Mouse (Mus musculus) embryo, embryonic 10.5 days (tissue): Measurements from ENCODE around the gene Hcar2.
A peak's percentile ranks its signal among the peaks of the same experiment; 100 is the strongest.

Source experiments
- DNase-seq: peaks from one replicate; pipeline ENCODE4 v3.0.0-alpha.2; 2015; ENCODE audit warnings: low spot score

Hcar2 gene

DNA sequence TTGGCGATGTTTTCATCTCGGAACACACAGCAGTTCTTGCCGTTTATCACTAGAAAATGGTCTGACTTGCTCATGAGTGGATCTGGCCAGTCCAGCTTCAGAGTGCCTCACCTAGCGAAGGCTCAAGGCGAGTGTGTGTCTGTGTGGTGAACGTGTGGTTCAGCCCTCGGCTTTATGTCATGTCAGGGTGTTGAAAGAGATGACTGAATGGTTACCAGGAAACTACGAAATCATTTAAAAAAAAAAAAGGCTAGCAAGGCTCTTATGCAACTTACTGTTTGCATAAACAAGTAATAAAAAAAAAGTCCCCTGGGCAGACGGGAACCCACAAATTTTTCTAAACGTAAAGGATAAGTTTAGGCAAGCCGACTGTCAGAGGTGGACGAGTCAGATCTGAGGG lies at the start of gene Hcar2:
Gene Hcar2, minus strand, starts transcription at position 135 of the 400 bp plus-strand sequence.
- no peak for DNase-seq

DNA sequence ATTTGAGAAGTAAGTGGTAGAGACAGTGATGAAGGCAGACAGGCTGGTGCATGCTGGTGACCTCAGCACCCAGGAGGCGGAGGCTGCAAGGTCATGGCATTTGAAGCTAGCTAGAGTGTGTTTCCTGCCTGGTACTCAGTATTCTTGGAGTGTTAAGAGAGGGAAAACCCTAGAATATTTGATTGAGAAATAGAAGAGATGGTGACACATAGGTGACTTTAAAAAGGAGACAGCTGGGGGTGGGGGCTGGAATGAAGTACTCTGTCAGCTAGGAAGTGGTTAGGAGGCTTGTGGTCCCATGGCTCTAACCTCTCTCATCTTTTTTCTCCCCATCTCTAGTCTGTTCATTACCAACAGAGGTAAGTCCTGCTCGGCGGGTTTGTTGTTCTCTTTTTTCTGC lies 49.6 kb upstream of the Hcar2 start:
- DNase-seq = no peak

DNA sequence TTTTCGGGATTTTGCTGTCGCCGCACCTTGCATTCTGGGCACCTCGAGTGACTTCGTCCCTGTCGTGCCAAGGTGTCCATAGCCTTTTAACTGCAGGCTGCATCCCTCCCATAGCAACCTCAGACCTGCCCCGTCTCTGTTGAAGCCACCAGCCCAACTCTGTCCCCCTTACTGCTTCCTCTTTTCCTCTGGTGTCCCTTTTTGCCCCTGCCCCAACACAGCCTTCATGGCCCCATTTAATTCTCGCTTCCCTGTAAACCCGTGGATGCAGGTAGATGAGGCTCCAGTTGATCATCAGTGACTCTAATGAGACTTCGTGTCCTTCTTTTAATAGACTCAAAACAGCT lies 42.3 kb upstream of the Hcar2 start:
- DNase-seq = no peak

DNA sequence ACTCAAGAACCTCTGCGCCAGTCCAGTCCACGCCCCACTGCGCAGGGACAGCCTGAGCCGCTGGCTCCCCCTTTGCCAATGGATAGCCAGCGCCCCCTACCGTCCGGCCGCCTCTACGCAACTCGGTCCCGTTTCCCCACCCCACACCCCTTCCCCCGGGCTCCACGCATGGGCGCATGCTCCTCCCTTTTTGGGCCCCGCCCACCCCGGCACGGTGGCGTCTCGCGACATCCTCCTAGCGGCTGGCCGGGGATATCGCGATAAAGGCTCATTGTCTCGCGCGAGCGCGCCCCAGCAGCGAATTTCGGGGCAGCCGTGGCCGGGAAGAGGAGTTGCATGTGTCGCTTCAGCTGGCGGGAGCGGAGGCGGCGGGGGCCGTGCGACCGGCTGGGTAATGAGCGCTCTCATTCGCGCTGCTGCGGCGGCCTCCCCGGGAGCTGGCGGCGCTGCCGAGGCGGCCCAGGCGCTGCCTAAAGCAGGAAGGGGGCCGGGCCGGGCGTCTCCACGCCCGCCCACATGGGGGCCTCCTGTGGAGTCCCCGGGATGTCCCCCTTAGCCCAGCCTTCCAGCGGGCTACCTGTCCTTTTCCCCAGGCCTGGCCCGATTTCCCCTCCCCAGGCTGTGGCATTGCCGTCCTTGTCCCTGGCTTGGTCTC lies 41.8 kb upstream of the Hcar2 start, which contains the start of gene Denr:
Gene Denr, plus strand, starts transcription at position 200 of the 655 bp plus-strand sequence.
- peak; percentile 98 for DNase-seq

DNA sequence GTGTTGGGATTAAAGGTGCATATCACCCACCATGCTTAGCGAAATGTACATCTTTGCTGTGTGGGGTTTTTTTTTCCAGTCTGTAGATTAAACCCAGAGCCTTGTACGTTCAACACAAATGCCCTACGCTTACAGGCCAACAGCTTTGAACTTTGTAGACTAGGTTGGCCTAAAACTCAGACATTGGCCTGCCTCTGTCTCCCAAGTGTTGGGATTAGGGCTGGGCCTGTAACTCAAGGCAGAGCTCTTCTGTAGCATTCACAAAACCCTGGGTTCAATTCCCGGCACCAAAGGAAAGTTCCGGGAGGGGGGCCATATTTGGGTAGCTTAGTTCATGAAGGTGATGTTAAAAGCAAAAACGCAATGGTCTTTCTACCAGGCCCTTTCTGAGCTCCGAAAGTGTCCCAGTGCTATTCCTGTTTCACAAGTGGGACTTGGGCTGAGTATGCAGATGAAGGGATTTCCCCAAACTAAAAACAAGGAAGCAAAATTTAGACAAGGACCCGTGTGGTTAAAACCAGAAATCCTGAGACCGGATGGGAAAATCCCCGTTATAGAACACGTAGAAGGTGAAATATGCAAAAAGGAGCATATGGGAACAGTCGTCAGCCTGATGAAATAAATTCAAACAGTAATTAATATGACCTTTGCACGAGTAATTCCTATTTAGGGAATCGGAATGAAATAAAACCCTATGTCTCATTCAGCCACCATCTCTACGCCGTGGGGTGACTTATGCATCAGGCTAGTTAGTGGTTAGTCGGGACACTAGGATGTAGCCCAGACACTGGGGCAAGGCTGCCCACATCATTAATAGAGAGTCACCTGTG lies 41.1 kb upstream of the Hcar2 start:
- no peak for DNase-seq

DNA sequence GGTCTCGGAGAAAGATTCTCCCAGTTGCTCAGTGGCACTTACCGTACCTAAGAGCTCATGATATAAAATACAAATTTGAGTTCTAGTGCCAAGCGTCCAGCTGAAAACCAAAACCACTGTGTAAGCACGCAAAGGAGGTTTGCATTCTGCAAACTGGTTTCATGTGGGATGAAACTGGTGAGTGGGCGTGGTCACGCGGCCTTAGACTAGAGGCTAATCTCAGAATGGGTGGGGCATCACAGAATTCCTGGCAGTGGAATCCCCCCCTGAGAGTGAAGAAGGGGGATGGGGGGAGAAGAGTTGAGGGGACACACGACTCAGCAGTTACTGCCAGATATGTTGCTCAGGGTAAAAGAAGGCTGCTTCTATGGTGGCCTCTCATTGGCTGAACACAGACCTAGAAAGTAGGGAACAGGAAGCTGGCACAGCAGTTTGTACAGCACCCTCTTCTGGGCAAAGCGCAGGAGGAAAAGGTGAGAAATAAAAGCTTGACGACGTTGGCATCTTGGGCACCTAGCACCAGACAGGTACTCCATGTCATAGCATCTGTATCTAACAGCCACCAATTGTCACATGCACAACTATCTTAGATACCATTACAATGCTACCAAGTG lies 38.9 kb upstream of the Hcar2 start:
- DNase-seq = no peak

DNA sequence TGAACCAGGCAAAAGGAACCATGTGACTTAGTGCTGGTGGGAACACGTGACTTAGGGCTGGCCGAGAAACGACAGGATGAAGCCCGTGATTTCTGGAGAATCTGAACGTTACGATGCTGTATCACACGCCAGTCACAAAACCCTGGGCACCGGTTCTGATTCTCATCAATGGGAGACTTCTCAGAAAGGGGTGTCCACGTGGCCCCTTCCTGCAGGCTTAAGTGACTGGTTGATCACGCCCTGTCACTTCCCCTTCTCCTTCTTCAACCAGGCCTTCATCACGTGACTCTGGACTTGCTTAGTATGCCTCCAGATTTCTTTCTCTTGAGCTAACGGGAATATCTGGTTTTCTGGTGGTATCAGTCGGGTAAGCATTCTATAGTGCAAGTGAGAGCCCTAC lies 32.1 kb upstream of the Hcar2 start:
- no peak for DNase-seq

DNA sequence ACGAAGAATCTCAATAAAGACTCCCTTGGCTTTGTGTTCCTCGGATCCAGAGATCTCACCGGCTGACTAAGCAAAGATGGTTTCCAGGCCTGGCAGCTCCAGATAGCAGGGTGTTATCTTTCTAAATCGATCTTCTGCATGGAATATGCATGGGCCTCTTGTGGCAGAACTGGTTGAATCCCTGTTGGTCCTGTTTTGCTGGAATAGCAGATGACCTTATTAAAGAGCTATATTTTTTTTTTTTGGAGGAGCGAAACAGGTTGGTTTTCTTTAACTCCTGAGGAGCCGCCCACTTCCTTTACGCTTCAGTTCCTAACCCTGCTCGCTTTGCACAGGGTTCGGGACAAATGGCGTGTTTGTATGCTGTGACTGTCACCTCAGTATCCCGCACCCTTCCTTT lies 31.1 kb upstream of the Hcar2 start:
- no peak for DNase-seq

DNA sequence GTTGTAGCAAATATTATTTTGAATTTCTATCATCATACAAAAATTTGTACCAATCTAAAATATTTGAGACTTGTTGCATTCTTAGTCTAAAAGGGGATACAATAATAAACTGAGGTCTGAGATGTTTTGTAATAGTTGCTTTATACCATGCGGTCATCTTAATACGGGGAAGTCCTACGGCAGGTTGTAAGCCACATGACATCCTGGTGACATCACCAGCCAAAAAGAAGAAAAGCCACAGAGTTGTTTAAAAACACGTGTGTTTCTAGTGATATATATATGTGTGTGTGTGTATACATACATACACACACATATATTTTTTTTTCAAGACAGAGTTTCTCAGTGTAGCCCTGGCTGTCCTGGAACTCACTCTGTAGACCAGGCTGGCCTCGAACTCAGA lies 28.2 kb upstream of the Hcar2 start:
- no peak for DNase-seq

DNA sequence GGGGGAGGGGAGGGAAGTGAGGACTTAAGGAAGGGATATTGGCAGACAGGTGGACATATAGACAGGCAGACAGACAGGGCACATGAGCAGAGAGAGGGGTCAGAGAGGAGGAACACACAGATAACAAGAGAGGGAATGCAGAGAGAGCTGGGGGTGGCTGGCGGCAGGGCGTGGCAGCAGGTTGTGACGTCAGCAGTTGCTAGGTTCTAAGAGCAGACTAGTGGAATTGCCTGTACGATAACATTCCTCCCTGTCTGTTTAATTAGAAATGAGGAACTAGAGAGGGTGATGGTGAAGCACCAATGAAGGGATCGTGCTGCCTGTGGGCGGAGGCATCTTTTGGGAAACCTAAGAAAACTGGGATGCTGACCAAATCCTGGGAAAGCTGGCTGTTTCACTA lies 26.4 kb upstream of the Hcar2 start:
- peak; percentile 28 for DNase-seq

DNA sequence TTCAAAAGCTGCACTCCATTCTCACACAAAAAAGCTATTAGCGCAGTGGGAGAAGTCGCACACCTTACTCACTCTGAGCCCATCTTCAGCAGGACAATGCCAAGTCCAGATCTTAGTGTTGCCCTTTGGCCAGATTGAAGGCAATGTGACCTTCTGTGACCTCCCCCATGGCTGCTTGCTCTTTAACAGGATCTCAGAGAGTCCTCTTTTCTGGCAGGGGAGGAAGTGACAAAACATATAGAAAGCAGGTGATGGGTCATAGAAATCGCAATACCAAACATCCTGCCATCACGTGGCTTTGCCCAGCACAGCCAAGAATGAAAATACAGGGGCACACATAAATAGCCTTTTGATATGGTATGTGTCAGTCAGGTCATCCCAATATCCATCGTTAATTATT lies 25.7 kb upstream of the Hcar2 start:
- no peak for DNase-seq

DNA sequence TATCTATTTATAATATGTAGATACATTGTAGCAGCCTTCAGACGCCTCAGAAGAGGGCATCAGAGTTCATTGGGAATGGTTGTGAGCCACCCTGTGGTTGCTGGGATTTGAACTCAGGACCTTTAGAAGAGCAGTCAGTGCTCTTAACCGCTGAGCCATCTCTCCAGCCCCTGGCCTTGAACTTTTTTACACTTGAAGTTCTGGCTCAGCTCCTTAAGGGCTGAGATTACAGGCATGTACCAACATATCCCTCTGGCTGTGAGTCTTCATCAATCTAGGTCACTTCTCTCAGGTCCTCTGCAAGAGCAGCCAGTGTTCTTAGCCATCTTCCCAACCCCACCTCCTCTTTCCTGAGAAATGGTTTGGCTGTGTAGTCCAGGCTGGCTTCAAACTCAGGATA lies 25.0 kb upstream of the Hcar2 start:
- no peak for DNase-seq

DNA sequence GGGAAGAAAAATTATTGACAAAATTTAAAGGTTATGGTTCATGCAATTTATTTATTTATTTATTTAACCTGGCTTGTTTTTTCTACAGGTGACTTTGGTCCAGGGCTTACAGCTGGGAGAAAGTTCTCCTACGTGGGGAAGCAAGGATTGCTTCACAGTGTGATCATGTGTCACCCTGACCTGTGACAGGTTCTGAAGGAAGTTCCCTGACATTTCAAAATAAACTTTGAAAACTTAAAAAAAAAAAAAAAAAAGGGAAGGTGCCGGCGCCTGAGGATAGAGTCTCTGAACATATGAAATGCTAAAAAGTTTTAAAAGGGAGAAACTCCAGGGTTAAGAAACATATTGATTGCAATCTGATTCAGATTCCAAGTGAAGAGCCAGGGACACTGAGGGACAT lies 21.1 kb upstream of the Hcar2 start:
- no peak for DNase-seq

DNA sequence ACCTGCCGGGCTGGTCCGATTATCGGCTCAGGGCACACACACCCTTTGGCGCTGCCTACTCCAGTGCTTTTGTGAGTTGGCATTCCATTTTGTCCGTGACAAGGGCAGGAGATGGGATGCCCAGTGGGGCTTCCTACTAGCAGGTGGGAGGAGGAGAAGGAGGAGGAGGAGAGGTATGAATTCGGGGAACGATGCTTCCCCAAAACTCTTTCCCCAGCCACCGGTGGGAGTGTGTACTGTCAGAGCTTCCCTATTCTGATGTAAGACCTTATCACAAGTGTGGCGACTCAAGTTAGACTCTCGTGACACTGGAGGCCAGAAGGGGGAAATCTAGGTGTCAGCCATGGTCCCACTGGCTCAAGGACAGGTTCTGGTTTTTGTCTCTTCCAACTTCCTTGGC lies 19.0 kb upstream of the Hcar2 start:
- DNase-seq = no peak

DNA sequence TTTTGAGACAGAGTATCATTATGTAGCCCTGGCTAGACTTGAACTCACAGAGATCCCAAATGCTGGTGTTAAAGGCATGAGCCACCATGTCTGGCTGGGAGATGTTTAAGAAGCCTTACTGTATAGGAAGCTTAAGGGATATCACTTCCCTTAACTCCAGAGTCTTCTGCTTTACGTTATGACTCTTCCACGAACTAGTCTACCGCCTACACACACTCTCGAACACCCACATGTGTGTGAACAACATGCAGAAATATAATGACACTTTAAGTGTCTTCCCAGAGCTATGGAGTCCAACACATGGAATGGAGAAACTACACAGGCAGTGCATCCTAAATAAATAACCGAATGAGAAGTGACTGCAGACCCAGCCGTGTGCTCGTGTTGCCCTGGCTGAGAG lies 18.6 kb upstream of the Hcar2 start:
- no peak for DNase-seq

DNA sequence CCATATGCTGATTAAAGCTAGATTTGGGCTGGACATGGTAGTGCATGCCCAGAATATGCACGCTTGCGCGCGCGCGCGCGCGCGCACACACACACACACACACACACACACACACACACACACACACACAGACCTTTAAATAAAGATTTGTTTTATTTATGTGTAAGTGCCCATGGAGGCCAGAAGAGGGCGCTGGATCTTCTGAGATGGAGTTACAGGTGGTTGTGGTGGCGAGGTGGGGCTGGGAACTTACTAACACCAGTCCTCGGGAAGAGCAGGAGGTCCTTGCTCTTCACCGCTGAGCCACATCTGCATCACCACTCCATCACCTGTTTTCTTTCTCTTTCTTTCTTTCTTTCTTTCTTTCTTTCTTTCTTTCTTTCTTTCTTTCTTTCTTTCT lies 15.5 kb upstream of the Hcar2 start:
- no peak for DNase-seq

DNA sequence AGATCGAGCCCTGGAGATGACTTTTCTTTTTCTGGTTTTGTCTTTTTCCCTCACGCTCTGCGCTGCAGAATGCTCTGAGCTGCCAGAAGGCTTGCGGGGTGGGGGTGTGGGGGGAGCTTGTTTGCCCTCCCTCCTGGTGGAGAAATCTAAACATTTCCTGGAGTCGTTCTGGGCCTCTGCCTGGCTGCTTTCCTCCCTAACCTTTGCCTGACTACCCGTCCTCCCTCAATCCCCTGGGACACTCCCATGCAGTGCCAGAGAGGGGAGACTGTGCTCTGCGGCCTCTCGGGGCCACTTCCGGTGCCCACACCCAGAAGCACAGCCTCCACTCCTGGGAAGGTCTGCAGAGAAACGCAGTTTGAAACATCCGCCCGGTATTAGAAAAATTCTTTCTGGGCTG lies 14.6 kb upstream of the Hcar2 start, which contains the start of gene Hcar1:
Gene Hcar1, minus strand, starts transcription at position 93 of the 400 bp plus-strand sequence.
- no peak for DNase-seq

DNA sequence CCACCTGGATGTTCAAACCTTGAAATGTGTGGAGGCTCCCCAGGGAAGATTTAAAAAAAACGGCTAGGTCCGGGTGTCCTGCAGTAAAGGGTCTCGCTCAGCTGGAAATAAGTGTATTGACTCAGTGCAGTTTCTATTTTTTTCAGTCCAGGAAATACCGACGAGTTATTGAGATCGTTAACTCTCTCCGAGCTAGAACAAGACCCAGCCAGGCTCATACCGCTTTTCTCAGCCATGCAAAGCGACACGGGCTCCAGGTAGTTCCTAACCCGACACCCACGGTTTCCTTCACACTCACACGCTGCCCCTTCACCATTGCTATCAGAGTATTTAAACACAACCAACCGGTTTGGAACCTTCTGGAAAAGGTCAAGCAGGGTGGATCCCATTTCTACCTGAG lies 12.8 kb upstream of the Hcar2 start:
- no peak for DNase-seq

DNA sequence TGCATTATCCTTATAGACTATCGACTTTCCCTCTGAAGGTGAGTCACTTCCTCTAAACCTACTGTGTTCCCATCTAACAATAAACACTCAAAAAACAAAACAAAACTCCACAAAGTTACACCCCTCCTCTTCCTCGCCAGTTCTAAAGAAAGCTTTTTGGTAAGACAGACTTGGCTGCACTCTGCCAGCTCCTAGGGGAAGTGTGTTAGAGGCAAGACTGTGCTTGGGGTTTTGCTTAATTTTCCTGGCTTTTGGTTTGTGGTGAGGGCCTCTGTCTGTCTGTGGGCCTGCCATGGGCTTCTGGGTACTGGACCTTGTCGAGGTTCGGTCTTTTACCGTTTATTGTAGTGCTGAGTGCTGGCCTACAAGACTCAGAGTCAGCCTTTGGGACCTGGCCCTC lies 8.9 kb upstream of the Hcar2 start:
- no peak for DNase-seq

DNA sequence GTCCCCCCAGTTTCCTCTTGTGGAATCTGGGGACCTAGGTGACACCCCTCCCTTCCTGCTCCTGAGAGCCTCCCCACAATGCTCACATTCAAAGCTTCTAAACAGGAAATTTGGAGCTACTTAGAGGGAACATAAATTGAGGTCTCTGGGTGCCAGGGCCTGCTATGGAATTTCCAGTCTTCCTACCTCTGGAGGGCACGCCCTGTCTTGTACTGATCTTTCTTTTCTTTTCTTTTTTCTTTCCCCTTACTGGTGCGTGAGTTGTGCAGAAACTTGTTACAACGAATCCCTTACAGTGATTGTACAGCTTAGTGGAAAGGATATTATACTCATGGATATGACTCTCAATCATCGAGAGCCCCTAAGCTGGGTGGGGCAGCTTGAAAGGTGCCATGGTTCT lies 4.3 kb upstream of the Hcar2 start:
- DNase-seq = no peak

DNA sequence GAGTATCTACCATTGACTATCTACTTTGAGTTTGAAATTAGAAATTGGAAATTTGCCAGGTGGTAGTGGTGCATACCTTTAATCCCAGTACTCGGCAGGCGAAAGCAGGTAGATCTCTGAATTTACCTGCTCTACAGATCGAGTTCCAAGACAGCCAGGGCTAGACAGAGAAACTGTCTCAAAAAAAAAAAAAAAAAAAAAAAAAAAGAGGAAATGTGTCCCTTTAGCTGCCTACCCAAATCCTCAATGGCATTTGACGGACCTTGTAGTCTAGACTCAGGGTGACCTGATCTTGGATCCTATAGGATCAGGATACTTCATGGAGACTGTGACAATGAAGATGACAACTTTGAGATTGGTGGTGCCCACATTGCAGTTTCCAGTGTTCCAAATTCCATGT lies 1.2 kb upstream of the Hcar2 start:
- DNase-seq = no peak

DNA sequence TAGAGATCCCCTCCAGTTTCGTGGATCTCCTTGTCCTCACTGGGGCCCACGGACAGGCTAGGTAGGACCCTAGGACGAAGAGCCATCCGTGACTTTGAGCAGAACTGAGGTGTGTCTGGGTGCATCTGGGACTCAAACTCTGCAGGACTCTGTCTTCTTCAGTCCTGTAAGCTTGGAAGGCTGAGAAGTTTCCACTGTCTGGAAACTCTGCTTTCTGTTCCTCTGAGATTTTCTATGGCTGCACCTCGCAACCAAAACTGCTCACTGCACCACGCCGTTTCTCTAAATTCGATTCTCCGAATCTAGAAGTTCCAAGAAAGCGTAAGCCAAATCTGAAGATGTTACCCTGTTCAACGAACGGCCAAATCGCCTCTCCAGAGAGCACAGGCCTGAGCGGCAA lies 1.4 kb downstream of the Hcar2 start:
- no peak for DNase-seq
